Mouse (Mus musculus) G1E (cell line): ENCODE data around the gene Arfgap2.

ENCODE experiments used
- CTCF ChIP-seq: IDR thresholded peaks from 2 replicates; pipeline ENCODE4 v1.5.1; 2012; ENCODE audit warnings: low read depth, low read length, inconsistent platforms, mixed read lengths
- GATA1 ChIP-seq: IDR thresholded peaks from 2 replicates; pipeline ENCODE4 v1.6.1; 2012; ENCODE audit warnings: borderline replicate concordance, low read length, inconsistent platforms, mixed read lengths
- POLR2AphosphoS5 ChIP-seq: IDR thresholded peaks from 2 replicates; pipeline ENCODE4 v1.6.1; 2012; ENCODE audit warnings: low read depth, low read length, inconsistent platforms; ENCODE audit not compliant: insufficient replicate concordance

DNA sequence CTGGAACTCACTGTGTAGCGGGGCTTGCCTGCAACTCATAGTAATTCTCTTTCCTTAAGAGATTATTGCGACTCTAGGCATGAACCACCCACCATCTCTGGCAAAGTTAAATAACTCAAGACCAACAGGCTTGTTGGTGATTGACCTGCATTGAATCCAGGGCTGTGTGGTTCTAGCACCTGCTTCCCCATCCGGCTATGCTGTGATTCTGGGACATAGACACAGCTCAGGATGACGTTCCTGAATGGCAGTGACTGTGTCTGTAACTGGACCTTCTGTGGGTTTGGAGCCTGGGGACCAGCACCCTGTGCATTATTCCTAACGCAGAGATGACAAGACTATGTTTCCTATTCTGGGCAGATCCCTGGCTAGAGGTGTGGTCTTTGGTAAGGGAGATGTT, 31.1 kb downstream of the Arfgap2 start:
- TF ChIP-seq CTCF (no peak), GATA1 (no peak), POLR2AphosphoS5 (no peak)
